Mouse (Mus musculus) thymus, postnatal 36 days (tissue): ENCODE measurements around the gene Pkd1l2.

Experiments used
- DNase-seq, 2 experiments: peaks; one replicate each; pipeline ENCODE4 v3.0.0; 2022; ENCODE audit warnings: mixed read lengths in 2 of 2

Gene Pkd1l2

DNA sequence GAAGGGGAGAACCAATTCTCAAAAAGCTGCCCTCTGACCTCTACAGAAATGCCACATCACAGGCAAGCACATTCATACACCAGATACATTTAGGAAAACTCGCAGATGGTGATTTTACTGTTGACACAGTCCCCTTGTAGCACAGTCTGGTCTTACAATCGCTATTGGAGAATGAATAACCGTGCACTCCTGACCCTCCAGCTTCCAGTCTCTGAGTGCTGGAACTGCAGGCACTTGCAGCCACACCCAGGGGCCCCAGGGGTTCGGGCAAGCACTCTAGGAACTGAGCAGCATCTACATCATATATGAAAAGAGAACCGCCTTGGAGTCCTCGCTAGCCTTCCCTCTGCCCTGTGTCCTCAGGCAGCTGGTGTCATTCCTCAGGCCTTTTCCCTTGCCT lies 50.8 kb downstream of the Pkd1l2 start:
- DNase-seq = no peak

GRCm38 (mm10) chr8:117028686-117029085 lies 53.6 kb downstream of the Pkd1l2 start:
- DNase-seq = no peak

- no peak for DNase-seq
Measured at GRCm38 (mm10) chr8:117027601-117028000, 54.6 kb downstream of the Pkd1l2 start.

DNA sequence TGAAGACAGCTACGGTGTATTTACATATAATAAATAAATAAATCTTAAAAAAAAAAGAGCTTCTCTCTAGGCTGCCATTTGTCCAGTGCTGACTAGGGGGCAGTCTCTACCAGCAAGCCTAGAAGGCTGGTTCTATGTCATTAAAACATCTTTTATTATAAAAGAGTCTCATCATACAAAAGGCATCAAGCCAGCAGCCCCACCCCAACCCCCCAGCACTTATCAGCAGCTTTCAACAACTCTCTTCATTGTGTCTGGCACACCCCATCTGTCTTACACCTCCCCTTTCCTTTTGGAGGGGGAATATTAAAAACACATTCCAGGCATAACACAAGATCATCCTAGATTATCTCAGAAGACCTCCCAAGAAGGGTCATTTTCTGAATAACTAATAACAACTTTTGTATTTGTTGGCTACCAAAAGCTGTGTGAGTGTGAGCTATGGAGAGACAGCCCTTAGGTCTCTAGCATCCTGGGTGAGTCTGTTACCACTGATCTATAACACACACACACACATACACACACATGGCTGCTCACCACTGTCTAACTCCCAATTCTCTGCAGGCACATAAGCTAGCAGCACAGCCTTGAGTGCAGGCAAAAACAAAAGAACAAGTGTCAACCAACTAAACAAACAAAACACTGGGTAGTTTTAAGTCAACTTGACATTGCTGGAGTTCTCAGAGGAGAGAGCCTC lies 59.8 kb downstream of the Pkd1l2 start:
- no peak for DNase-seq

- no peak for DNase-seq
Measured at GRCm38 (mm10) chr8:117019323-117020275, 62.6 kb downstream of the Pkd1l2 start.

GRCm38 (mm10) chr8:117017896-117018295 lies 64.4 kb downstream of the Pkd1l2 start:
- no peak for DNase-seq

- DNase-seq = no peak
Measured at GRCm38 (mm10) chr8:117017006-117017405, 65.2 kb downstream of the Pkd1l2 start.

DNA sequence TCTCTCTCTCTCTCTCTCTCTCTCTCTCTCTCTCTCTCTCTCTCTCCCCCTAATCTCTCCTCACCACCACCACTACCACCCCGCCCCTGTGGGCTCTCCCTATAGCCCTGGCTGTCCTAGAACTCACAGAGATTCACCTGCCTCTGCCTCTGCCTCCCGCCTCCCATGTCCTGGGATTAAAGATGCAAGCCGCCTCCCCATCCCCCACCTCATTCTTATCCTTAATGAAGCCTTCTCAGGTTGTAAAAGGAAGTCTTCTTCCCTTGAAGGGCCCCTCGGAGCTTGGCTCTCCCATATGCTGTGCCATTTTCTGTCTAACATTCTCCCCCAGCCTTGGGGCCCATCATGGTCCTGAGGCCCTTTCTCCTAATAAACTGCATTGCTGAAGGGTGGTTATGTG lies 66.6 kb downstream of the Pkd1l2 start:
- DNase-seq = no peak

- DNase-seq = no peak
Measured at GRCm38 (mm10) chr8:117011366-117011765, 70.9 kb downstream of the Pkd1l2 start.

DNA sequence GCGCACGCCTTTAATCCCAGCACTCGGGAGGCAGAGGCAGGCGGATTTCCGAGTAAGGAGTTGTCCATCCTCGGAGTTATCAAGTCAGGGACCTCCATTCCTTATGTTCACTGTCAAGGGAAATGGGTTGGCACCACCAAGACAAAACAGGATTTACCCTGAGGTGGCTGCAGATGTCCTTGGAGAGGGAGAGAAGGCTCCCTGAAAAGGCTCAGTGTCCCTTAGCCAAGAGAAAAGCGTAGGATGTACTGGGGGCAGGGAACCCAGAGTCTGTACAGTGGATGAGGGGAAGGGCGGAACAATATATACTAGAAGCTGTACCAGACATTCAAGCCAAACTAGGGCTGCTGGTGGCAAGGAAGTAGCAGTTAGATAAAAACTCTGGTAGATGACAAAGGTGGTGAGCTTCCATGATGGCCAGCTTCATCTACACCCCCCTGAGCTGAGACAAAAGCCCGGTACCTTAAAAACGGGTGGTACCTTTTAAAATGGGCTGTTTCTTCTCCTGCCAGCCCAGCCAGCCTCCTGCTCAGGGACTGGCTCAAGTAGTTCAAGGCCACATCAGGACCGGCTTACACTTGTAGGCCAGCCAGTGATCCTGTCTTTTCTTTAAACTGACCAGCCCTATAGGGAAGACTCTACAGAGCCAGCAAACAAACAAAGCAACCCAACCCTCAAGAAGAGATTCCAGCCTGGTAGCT lies 88.1 kb downstream of the Pkd1l2 start:
- no peak for DNase-seq

GRCm38 (mm10) chr8:116993095-116993867 lies 89.0 kb downstream of the Pkd1l2 start, which contains the start of gene Gcsh:
Gene Gcsh, minus strand, starts transcription at chr8:116993537.
- DNase-seq = peak; percentile 97 to 98

DNA sequence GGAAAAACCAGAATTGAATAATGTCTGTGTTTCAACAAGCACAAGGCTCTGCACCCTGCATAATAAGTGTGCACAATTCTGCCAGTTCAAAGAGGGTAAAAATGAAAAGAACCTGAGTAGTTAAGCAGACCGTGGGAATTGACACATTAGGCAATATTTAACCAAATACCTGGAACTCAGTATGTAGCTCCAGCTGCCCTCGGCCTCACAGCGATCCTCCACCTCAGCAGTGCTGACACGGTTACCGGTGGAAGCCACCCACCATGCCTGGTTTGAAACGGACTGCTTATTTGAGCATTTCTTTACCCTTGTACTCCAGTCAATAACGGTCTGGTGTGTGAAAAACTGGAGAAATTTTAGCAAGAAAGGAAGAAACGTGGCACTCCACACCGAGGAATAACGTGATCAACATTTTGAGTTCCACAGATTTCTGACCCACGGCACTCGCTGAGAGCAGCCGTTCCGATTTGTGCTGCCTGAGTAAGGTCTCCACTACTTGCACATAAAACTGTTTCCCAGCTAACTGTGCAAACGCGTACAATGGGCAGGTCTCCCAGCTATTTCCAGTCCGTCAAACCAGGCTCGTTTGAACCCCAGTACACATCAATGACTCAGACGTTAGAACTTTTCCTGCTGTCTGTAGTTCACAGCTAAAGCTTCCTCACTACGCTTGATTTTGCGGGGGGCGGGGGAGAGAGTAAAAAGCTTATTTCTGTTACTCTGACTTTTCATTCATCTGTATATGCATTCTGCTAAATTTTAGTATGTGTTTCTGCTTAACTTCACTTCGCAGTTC lies 89.9 kb downstream of the Pkd1l2 start:
- peak; percentile 27 to 29 for DNase-seq

DNA sequence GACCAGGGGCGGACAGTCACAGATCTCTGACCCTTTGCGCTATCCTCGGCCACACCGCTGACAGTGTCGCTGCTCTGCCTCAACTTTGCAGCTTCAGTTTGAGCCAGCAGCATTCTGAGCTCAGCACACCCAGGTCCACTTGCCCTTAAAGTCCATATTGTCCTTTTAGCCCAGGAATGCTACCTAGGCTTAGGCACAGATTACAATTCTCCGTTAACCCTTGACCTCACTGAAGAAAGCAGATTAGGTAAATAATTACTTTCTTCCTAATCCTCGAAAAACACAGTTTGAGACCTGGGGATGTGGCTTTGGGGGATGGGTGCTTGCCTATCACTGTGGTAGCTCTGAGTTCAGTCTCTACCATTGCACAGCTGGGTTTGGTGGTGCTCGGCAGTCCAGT lies 91.0 kb downstream of the Pkd1l2 start:
- DNase-seq = no peak

DNA sequence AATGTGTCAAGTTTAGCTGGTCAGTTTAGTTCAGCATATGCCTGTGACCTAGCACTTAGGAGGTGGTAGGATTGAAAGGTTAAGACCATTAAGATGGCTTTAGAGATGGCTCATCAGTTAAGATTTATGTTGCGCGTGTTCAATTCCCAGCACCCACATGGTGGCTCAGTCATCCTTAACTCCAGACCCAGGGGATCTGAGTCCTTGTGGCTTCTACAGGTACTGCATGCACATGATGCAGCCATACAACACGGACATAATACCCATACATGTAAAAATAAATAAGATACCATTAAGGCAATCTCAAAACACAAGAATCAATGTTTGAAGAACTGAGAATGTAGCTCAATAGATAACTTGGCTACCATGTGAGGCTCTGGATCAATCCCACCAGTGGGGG lies 92.4 kb downstream of the Pkd1l2 start:
- DNase-seq = no peak

GRCm38 (mm10) chr8:116980117-116980516 lies 102.1 kb downstream of the Pkd1l2 start:
- DNase-seq = peak; percentile 48 to 51

- peak; percentile 98 for DNase-seq
Measured at GRCm38 (mm10) chr8:116978631-116979256, 103.5 kb downstream of the Pkd1l2 start, which contains the start of gene 1700030J22Rik. Gene 1700030J22Rik, minus strand, starts transcription at chr8:116978959.

GRCm38 (mm10) chr8:116978052-116978451 lies 104.2 kb downstream of the Pkd1l2 start:
- no peak for DNase-seq

GRCm38 (mm10) chr8:116975606-116976005 lies 106.6 kb downstream of the Pkd1l2 start:
- no peak for DNase-seq

GRCm38 (mm10) chr8:116975066-116975465 lies 107.2 kb downstream of the Pkd1l2 start:
- no peak for DNase-seq

DNA sequence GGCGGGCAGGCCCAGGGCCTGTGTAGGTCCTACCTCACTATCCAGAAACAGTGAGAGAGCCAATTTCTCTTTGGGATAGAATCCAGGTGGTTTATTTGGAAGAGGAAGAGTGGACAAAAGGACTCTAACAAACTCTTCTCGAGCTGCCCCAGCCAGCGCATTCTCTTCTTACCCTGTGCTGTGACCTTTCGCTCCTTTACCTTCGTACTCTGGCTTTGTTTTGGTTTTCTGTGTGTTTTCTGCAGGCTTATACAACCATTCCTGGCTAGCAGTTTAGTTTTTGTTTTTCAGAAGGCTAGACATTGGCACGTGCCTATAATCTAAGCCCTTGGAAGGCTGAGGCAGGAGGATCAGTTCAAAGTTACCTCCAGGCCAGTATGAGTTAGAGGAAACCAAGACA lies 112.7 kb downstream of the Pkd1l2 start:
- DNase-seq = no peak

DNA sequence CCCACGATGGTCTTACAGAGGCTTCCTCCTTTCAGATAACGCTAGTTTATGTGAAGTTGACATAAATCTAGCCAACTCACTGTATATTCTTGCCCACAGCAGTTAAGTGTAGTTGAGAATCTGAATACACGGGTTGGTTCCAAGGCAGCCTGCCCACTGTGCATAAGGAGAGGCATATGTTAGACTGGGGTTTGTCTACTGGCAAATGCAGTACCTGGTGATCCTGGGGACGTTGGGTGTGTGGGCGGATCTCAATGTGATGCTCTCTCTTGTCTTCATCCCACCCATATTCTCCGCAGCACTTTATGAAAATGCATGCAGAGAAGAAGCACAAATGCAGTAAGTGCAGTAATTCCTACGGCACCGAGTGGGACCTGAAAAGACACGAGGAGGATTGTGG lies 127.8 kb downstream of the Pkd1l2 start:
- DNase-seq = no peak
